Mouse (Mus musculus) liver, postnatal 0 days (tissue): ENCODE data around the gene Ankrd13a.

Source experiments
- CTCF ChIP-seq: sonication (generic); IDR thresholded peaks from 2 replicates; pipeline ENCODE4 v1.5.1; 2016; ENCODE audit warnings: antibody characterized with exemption, low read depth
- EP300 ChIP-seq: IDR thresholded peaks from 2 replicates; pipeline ENCODE4 v1.6.1; 2016; ENCODE audit warnings: antibody characterized with exemption, low read depth, mild to moderate bottlenecking

DNA sequence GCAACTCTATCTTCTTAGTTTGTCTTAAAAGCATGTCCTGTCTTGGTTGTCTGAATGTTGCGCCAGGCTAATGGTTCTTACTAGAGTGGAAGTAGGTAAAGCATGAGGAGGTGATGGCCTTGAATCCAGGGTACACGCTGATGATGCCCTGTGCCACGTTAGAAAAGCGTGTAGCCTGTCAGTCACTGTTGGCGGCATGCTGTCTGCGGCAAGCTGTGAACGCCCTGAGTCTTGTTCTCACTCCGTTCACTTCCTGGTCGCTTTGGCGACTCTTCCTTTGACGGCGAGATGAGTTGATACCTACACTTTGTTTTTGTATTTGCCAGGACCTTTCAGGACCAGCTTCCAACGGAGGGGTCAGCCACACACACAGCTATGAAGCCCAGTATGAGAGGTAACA lies 28.8 kb downstream of the Ankrd13a start:
- TF ChIP-seq CTCF = no peak
- TF ChIP-seq EP300 = no peak
